Mouse (Mus musculus) limb, embryonic 15.5 days (tissue): ENCODE measurements around the gene Rab5c. TPM values are rescaled to one million over a fixed set of nuclear protein-coding genes. Genes with fewer than 3 reads are reported as not detected.

Experiments
- ATAC-seq: fragments of 200-750 bp; cut with Nextera tagmentation; 2 replicates; pipeline ENCODE4 v1.8.0; 2017; ENCODE audit warnings: low read depth, moderate TSS enrichment; ENCODE audit not compliant: insufficient number of reproducible peaks, low FRiP score, low TSS enrichment
- H3K27ac ChIP-seq: fragments of 300-500 bp; sonication (generic); 2 replicates; pipeline ENCODE4 v1.5.1; 2015; ENCODE audit warnings: moderate library complexity, mild to moderate bottlenecking, inconsistent platforms
- H3K27me3 ChIP-seq: fragments of 300-500 bp; sonication (generic); 2 replicates; pipeline ENCODE4 v1.6.1; 2015; ENCODE audit warnings: inconsistent platforms
- H3K36me3 ChIP-seq: fragments of 300-500 bp; sonication (generic); 2 replicates; pipeline ENCODE4 v1.6.1; 2015; ENCODE audit warnings: inconsistent platforms
- H3K4me1 ChIP-seq: fragments of 300-500 bp; sonication (generic); 2 replicates; pipeline ENCODE4 v1.6.1; 2015; ENCODE audit warnings: inconsistent platforms
- H3K4me2 ChIP-seq: fragments of 300-500 bp; sonication (generic); 2 replicates; pipeline ENCODE4 v1.6.1; 2015; ENCODE audit warnings: mild to moderate bottlenecking, inconsistent platforms
- H3K4me3 ChIP-seq: fragments of 300-500 bp; sonication (generic); 2 replicates; pipeline ENCODE4 v1.5.1; 2015; ENCODE audit warnings: mild to moderate bottlenecking, inconsistent platforms
- H3K9ac ChIP-seq: fragments of 300-500 bp; sonication (generic); 2 replicates; pipeline ENCODE4 v1.6.1; 2015; ENCODE audit warnings: inconsistent platforms
- H3K9me3 ChIP-seq: fragments of 300-500 bp; sonication (generic); 2 replicates; pipeline ENCODE4 v1.6.1; 2016; ENCODE audit warnings: inconsistent platforms
- WGBS: fragments of 180-500 bp; shearing (Covaris S2); methylation state at CpG from one replicate; pipeline ENCODE4 v1.1.7; 2015; 5-methylcytosine and 5-hydroxymethylcytosine counted together
- polyA plus RNA-seq: library from polyadenylated mRNA; unstranded; fragments of >200 nt; fragmentation: Nextera tagmentation; extraction: Ambion mirVana; gene quantifications from 2 replicates; pipeline ENCODE4 v1.2.1, GENCODE M21; 2015

Rab5c gene
- polyA plus RNA-seq, 1 experiment from 2014 or later = 30.8 TPM

DNA sequence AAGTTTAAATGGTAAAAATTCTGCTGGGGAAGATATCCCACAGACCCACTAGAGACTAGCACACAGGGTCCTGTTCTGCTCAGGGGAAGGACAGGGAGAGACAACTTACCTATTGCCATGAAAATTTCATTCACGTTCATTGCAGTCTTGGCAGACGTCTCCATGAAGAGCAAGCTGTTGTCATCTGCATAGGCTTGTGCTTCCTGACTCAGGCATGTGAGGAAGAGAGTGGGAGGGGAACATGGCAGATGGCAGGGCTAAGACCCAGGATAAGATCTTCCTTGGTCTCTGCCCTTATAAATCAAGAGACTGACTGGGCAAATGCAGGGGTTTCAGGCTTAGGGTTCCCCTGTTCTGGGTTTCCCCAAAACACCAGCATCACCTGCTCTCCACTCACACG lies 21.4 kb downstream of the Rab5c start:
- Histone ChIP-seq H3K9ac (no peak overlapping the region), H3K27me3 (no peaks in the 10 kb centered on the region), H3K27ac (no peak overlapping the region), H3K4me1 (peaks cover 44% of the 10 kb centered on the region), H3K4me2 (no peak overlapping the region), H3K4me3 (no peak overlapping the region), H3K36me3 (peaks cover 52% of the 10 kb centered on the region), H3K9me3 (no peaks in the 10 kb centered on the region)
- 86% methylated on average over 3 of the region's 3 CpGs for WGBS
- ATAC-seq = no peak

- Histone ChIP-seq H3K4me3 (no peak overlapping the region), H3K27me3 (no peaks in the 10 kb centered on the region), H3K27ac (no peak overlapping the region), H3K4me2 (no peak overlapping the region), H3K9ac (no peak overlapping the region), H3K4me1 (peaks cover 38% of the 10 kb centered on the region), H3K36me3 (peaks cover 56% of the 10 kb centered on the region), H3K9me3 (no peaks in the 10 kb centered on the region)
- WGBS = 88% methylated on average over 6 of the region's 6 CpGs
- no peak for ATAC-seq
Measured at GRCm38 (mm10) chr11:100714948-100715347, 23.1 kb downstream of the Rab5c start.

- Histone ChIP-seq H3K4me1 (peaks cover 34% of the 10 kb centered on the region), H3K9ac (peak overlapping the region; percentile 7; the same call in 1 of the 2 replicates), H3K27me3 (no peaks in the 10 kb centered on the region), H3K36me3 (peaks cover 57% of the 10 kb centered on the region), H3K4me3 (no peak overlapping the region), H3K27ac (peak overlapping the region; percentile 63), H3K9me3 (no peaks in the 10 kb centered on the region), H3K4me2 (peak overlapping the region; percentile 54; the same call in 1 of the 2 replicates)
- ATAC-seq = no peak
- 47% methylated on average over 6 of the region's 6 CpGs for WGBS
Measured at GRCm38 (mm10) chr11:100714534-100714915, 23.5 kb downstream of the Rab5c start.

DNA sequence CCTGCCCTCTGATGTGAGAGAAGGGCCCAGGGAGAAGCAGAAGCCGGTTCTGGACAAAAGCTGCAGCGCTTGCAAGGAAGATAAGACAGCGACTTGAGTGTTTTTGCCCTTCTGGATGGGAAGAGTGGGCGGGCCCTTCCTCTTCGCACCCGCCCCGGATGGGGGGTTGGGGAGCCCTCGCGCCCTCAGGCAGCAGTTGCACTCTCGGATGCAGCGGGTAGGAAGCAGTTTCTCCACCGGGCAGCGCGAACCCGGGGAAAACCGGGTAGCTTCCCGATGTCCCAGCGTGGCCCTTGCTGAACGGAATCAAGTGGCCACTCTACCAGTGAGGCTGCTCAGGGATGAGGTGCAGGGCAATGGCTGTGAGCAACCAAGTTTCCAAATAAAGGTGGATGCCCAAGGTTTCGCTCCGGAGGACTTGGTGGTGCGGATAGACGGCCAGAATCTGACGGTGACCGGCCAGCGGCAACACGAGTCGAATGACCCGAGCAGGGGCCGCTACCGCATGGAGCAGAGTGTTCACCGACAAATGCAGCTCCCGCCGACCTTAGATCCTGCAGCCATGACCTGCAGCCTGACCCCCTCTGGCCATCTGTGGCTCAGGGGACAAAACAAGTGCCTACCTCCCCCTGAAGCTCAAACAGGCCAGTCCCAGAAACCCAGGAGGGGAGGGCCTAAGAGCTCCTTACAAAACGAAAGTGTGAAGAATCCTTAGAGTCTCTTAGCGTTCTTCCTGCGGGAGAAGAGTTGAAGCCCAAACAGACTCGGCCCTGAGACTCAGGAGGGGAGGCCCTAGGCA lies 24.1 kb downstream of the Rab5c start, which contains the start of gene Hspb9:
Hspb9 (plus strand) TSS at position 116 of the 799 bp plus-strand sequence.
- Histone ChIP-seq H3K27ac (peak within 1 kb of the TSS; percentile 63), H3K9ac (peak within 1 kb of the TSS; percentile 7; the same call in 1 of the 2 replicates), H3K9me3 (no peaks in the 10 kb centered on the region), H3K36me3 (peaks cover 57% of the 10 kb centered on the region), H3K4me3 (peak within 1 kb of the TSS; percentile 27), H3K4me1 (peaks cover 31% of the 10 kb centered on the region), H3K4me2 (peak within 1 kb of the TSS; percentile 54), H3K27me3 (no peaks in the 10 kb centered on the region)
- ATAC-seq = no peak
- 9% methylated on average over 38 of the region's 38 CpGs for WGBS

DNA sequence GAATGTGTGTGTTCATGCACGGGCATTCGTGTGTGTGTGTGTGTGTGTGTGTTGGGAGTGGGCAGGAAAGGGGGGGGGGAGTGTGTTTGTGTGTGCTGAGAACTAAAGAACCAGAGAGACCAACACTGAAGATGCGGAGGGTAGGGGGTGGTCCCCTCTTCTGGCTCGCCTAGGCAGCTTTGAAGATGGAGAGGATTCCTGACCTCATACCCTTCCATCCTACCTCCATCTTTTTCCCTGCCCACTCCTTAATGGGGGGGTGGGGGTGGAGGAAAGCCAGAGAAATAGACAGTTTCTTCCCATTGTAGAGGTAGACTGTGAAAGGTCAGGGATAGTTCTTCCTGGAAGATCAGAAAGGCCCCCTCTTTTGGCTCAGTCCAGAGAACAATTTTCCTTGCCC lies 24.8 kb downstream of the Rab5c start:
- Histone ChIP-seq H3K4me2 (peak overlapping the region; percentile 54), H3K27ac (no peak overlapping the region; the same call in 1 of the 2 replicates), H3K4me3 (0 out of 2 replicates have a peak overlapping the region, but pooled peaks have one; percentile 27), H3K9me3 (no peaks in the 10 kb centered on the region), H3K9ac (no peak overlapping the region), H3K36me3 (peaks cover 57% of the 10 kb centered on the region), H3K4me1 (peaks cover 31% of the 10 kb centered on the region), H3K27me3 (no peaks in the 10 kb centered on the region)
- 70% methylated on average over 4 of the region's 4 CpGs for WGBS
- no peak for ATAC-seq

DNA sequence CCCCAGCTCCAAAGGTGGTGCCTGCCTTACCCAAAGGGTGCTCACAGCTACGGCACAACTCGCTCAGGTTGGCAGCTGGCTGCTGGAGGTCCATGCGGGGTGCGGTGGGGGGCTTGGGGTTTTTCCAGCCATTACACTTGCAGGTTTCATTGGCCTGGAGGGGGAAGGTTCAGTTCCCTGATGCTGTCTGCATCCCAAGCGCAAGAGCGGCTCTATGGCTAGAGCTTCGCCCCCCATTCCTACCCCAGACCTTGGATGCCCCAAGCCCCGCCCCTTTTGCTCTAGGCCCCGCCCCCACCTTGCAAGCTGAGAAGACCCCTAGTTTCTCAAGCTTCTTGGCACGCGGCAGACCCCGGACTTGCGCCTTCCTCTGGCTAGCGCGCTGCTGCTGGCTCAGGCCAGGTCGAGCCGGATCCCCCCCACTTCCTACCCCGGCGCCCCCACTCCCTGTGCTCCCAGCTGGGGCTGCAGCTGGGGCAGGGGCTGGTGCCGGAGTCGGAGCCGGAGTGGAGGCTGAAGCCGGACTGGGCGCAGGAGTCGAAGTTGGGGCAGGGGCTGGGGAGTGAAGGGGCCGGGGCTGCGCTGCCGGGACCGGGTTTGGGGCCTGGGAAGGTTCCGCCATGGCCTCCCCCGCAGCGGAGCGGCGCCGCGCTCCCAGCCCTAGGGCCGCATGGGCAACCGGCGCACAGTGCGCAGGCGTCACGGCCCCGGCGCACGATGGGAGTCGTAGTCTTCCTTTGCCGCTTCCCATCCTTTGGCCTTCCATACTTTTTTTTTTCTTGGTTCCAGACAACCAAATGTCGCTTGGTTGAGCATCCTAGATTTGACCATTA lies 26.0 kb downstream of the Rab5c start, which contains the start of gene Kat2a:
Kat2a (minus strand) TSS at position 683 of the 833 bp plus-strand sequence.
- peaks cover 31% of the 10 kb centered on the region for H3K4me1 ChIP-seq
- H3K9ac ChIP-seq = peak within 1 kb of the TSS; percentile 87
- peak within 1 kb of the TSS; percentile 86 for H3K27ac ChIP-seq
- under 1% methylated on average over 47 of the region's 48 CpGs for WGBS
- peaks cover 57% of the 10 kb centered on the region for H3K36me3 ChIP-seq
- peak; percentile 82 for ATAC-seq
- peak within 1 kb of the TSS; percentile 73 for H3K4me3 ChIP-seq
- no peaks in the 10 kb centered on the region for H3K9me3 ChIP-seq
- peak within 1 kb of the TSS; percentile 79 for H3K4me2 ChIP-seq
- no peaks in the 10 kb centered on the region for H3K27me3 ChIP-seq

- no peak for ATAC-seq
- Histone ChIP-seq H3K27me3 (no peaks in the 10 kb centered on the region), H3K4me3 (no peak overlapping the region), H3K9me3 (no peaks in the 10 kb centered on the region), H3K4me2 (peak overlapping the region; percentile 79; the same call in 1 of the 2 replicates), H3K9ac (no peak overlapping the region), H3K4me1 (peaks cover 31% of the 10 kb centered on the region), H3K27ac (no peak overlapping the region), H3K36me3 (peaks cover 59% of the 10 kb centered on the region)
- 77% methylated on average over 4 of the region's 4 CpGs for WGBS
Measured at GRCm38 (mm10) chr11:100710977-100711376, 27.0 kb downstream of the Rab5c start.

- Histone ChIP-seq H3K9ac (no peak overlapping the region), H3K4me1 (peaks cover 31% of the 10 kb centered on the region)
- 91% methylated on average over 15 of the region's 15 CpGs for WGBS
Measured at GRCm38 (mm10) chr11:100710528-100710927, 27.5 kb downstream of the Rab5c start.

DNA sequence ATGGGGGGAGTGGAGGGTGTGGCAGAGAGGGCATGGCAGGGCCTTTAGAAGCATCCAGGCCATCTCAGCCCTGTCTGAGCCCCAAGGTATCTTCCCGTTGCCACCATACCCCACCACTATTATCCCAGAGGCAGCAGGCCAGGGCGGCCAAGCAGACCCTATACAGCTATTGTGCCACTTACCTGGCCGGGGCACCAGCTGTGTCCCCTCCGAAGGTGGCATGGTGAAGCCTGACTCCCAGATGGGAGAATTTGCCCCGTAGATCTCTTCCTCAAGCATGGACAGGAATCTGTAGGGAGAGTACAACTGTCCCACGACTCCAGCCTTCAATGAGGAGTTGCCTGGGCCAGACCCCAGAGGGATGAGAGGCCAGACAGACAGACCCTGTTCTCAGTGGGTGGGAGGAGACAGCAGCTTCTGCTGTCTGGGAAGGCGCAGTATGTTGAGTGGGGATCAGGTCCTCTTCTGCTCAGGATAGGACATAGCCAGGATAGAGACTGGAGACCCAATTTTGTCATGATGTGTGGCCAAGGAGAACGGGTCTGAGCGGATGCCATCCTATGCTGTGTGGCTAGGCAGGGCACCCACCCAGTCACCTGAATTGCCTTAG lies 28.7 kb downstream of the Rab5c start:
- Histone ChIP-seq H3K27ac (no peak overlapping the region), H3K4me1 (peaks cover 29% of the 10 kb centered on the region), H3K9me3 (no peaks in the 10 kb centered on the region), H3K4me2 (no peak overlapping the region), H3K36me3 (peaks cover 64% of the 10 kb centered on the region), H3K4me3 (no peak overlapping the region), H3K27me3 (no peaks in the 10 kb centered on the region), H3K9ac (no peak overlapping the region)
- 97% methylated on average over 9 of the region's 9 CpGs for WGBS
- no peak for ATAC-seq

More at GRCm38 (mm10) chr11:100710528-100710927, 27.5 kb downstream of the Rab5c start:
- Histone ChIP-seq H3K9me3 (no peaks in the 10 kb centered on the region), H3K4me3 (no peak overlapping the region), H3K4me2 (no peak overlapping the region), H3K27me3 (no peaks in the 10 kb centered on the region), H3K27ac (no peak overlapping the region), H3K36me3 (peaks cover 59% of the 10 kb centered on the region)
- ATAC-seq = no peak

- H3K27ac ChIP-seq = no peak overlapping the region
- peaks cover 26% of the 10 kb centered on the region for H3K4me1 ChIP-seq
- no peak overlapping the region for H3K9ac ChIP-seq
- H3K9me3 ChIP-seq = no peaks in the 10 kb centered on the region
- H3K27me3 ChIP-seq = no peaks in the 10 kb centered on the region
- H3K36me3 ChIP-seq = peaks cover 60% of the 10 kb centered on the region
- ATAC-seq = no peak
- WGBS = 89% methylated on average over 23 of the region's 23 CpGs
- H3K4me2 ChIP-seq = no peak overlapping the region
- H3K4me3 ChIP-seq = no peak overlapping the region
Measured at GRCm38 (mm10) chr11:100705095-100705747, 32.8 kb downstream of the Rab5c start.

- no peaks in the 10 kb centered on the region for H3K9me3 ChIP-seq
- H3K4me1 ChIP-seq = peaks cover 26% of the 10 kb centered on the region
- peaks cover 48% of the 10 kb centered on the region for H3K36me3 ChIP-seq
- H3K9ac ChIP-seq = no peak within 1 kb of the TSS
- no peaks in the 10 kb centered on the region for H3K27me3 ChIP-seq
- H3K4me3 ChIP-seq = no peak within 1 kb of the TSS
- H3K4me2 ChIP-seq = no peak within 1 kb of the TSS
- no peak for ATAC-seq
- H3K27ac ChIP-seq = peak within 1 kb of the TSS; percentile 64; the same call in 1 of the 2 replicates
- WGBS = 57% methylated on average over 7 of the region's 7 CpGs
Measured at GRCm38 (mm10) chr11:100703851-100704531, 34.0 kb downstream of the Rab5c start, which contains the start of gene Dhx58. Gene Dhx58, minus strand, starts transcription at chr11:100704271.
